Mouse (Mus musculus): ENCODE data around the gene Supt16. TPM values are rescaled to one million over a fixed set of nuclear protein-coding genes. Genes with fewer than 3 reads are reported as not detected.

The Supt16 gene
- polyA plus RNA-seq, 1 experiment from 2014 or later, result 62.7 TPM

Other genes starting within 250 kb of the Supt16 start
- gene Arhgef40, start 212.7 kb downstream of the Supt16 start, polyA plus RNA-seq (2015; fragmentation: Nextera tagmentation; extraction: Ambion mirVana), result 82.2 and 86.2 TPM in 2 replicates
- 0.82 and 0.92 TPM in 2 replicates for gene Tmem253, start 181.8 kb downstream of the Supt16 start, polyA plus RNA-seq (2015; fragmentation: Nextera tagmentation; extraction: Ambion mirVana)
- 56.0 and 63.6 TPM in 2 replicates for gene Zfp219, start 176.7 kb downstream of the Supt16 start, polyA plus RNA-seq (2015; fragmentation: Nextera tagmentation; extraction: Ambion mirVana)
- gene Olfr221, start 155.0 kb downstream of the Supt16 start, polyA plus RNA-seq (2015; fragmentation: Nextera tagmentation; extraction: Ambion mirVana), result not detected in 2 replicates
- 705 and 728 TPM in 2 replicates for gene Hnrnpc, start 93.4 kb downstream of the Supt16 start, polyA plus RNA-seq (2015; fragmentation: Nextera tagmentation; extraction: Ambion mirVana)
- 60.6 and 69.4 TPM in 2 replicates for gene Rpgrip1, start 86.7 kb downstream of the Supt16 start, polyA plus RNA-seq (2015; fragmentation: Nextera tagmentation; extraction: Ambion mirVana)
- 46.5 and 50.4 TPM in 2 replicates for gene Chd8, start 60.4 kb upstream of the Supt16 start, polyA plus RNA-seq (2015; fragmentation: Nextera tagmentation; extraction: Ambion mirVana)
- 55.5 and 60.8 TPM in 2 replicates for gene Tox4, start 81.7 kb upstream of the Supt16 start, polyA plus RNA-seq (2015; fragmentation: Nextera tagmentation; extraction: Ambion mirVana)
- gene Rab2b, start 82.1 kb upstream of the Supt16 start, polyA plus RNA-seq (2015; fragmentation: Nextera tagmentation; extraction: Ambion mirVana), result 60.6 and 63.4 TPM in 2 replicates
- 50.4 and 57.8 TPM in 2 replicates for gene Mettl3, start 107.7 kb upstream of the Supt16 start, polyA plus RNA-seq (2015; fragmentation: Nextera tagmentation; extraction: Ambion mirVana)
- gene Sall2, start 131.3 kb upstream of the Supt16 start, polyA plus RNA-seq (2015; fragmentation: Nextera tagmentation; extraction: Ambion mirVana), result 56.6 and 56.9 TPM in 2 replicates
- not detected in 2 replicates for gene Olfr1513, start 159.0 kb upstream of the Supt16 start, polyA plus RNA-seq (2015; fragmentation: Nextera tagmentation; extraction: Ambion mirVana)
- gene Olfr1512, start 181.8 kb upstream of the Supt16 start, polyA plus RNA-seq (2015; fragmentation: Nextera tagmentation; extraction: Ambion mirVana), result not detected in 2 replicates
- gene Olfr1511, start 200.0 kb upstream of the Supt16 start, polyA plus RNA-seq (2015; fragmentation: Nextera tagmentation; extraction: Ambion mirVana), result not detected in 2 replicates
- not detected in 2 replicates for gene Olfr1510, start 217.0 kb upstream of the Supt16 start, polyA plus RNA-seq (2015; fragmentation: Nextera tagmentation; extraction: Ambion mirVana)
- not detected in 2 replicates for gene Olfr1509, start 245.6 kb upstream of the Supt16 start, polyA plus RNA-seq (2015; fragmentation: Nextera tagmentation; extraction: Ambion mirVana)

All from midbrain, embryonic 13.5 days (tissue).